Mouse (Mus musculus) spleen, adult 2 months (tissue): ENCODE results near the gene Nsun5.

ENCODE experiments used
- CTCF ChIP-seq: fragments of 200-500 bp; IDR thresholded peaks from 2 replicates; pipeline ENCODE4 v1.5.1; 2011; ENCODE audit warnings: mild to moderate bottlenecking, inconsistent platforms; ENCODE audit not compliant: insufficient read depth, insufficient read length, insufficient replicate concordance; ENCODE audit errors: extremely low read depth
- POLR2A ChIP-seq: fragments of 200-500 bp; IDR thresholded peaks from 2 replicates; pipeline ENCODE4 v1.6.1; 2011; ENCODE audit warnings: low read depth, low read length, inconsistent platforms

GRCm38 (mm10) chr5:135380681-135381080 is 10.9 kb downstream of the Nsun5 start:
- TF ChIP-seq CTCF (no peak), POLR2A (no peak)
